Mouse (Mus musculus): ENCODE measurements around the gene Proser1. TPM values are rescaled to one million over a fixed set of nuclear protein-coding genes. Genes with fewer than 3 reads are reported as not detected.
A peak's percentile ranks its signal among the peaks of the same experiment; 100 is the strongest.

Gene Proser1
- total RNA-seq, 2 experiments from 2014 or later = 7.0 to 27.5 TPM

GRCm38 (mm10) chr3:53465330-53465729 lies 1.9 kb downstream of the Proser1 start:
- no peak for ATAC-seq (replicated peaks; ENCODE audit: poor library complexity)

GRCm38 (mm10) chr3:53466481-53466880 lies 3.0 kb downstream of the Proser1 start:
- ATAC-seq (replicated peaks; ENCODE audit: poor library complexity) = peak; percentile 21

- no peak for ATAC-seq (replicated peaks; ENCODE audit: poor library complexity)
Measured at GRCm38 (mm10) chr3:53467356-53467755, 3.9 kb downstream of the Proser1 start.

GRCm38 (mm10) chr3:53469650-53470049 lies 6.2 kb downstream of the Proser1 start:
- ATAC-seq (replicated peaks; ENCODE audit: poor library complexity) = no peak

GRCm38 (mm10) chr3:53472061-53472460 lies 8.6 kb downstream of the Proser1 start:
- ATAC-seq (replicated peaks; ENCODE audit: poor library complexity) = no peak

GRCm38 (mm10) chr3:53474179-53474578 lies 10.7 kb downstream of the Proser1 start:
- no peak for ATAC-seq (replicated peaks; ENCODE audit: poor library complexity)

GRCm38 (mm10) chr3:53475889-53476288 lies 12.4 kb downstream of the Proser1 start:
- ATAC-seq (replicated peaks; ENCODE audit: poor library complexity) = peak; percentile 92

- ATAC-seq (replicated peaks; ENCODE audit: poor library complexity) = no peak
Measured at GRCm38 (mm10) chr3:53477468-53477867, 14.0 kb downstream of the Proser1 start.

GRCm38 (mm10) chr3:53478419-53479046 lies 15.1 kb downstream of the Proser1 start:
- no peak for ATAC-seq (replicated peaks; ENCODE audit: poor library complexity)

GRCm38 (mm10) chr3:53483414-53484059 lies 20.1 kb downstream of the Proser1 start:
- peak; percentile 85 for ATAC-seq (replicated peaks; ENCODE audit: poor library complexity)

- no peak for ATAC-seq (replicated peaks; ENCODE audit: poor library complexity)
Measured at GRCm38 (mm10) chr3:53486561-53486960, 23.1 kb downstream of the Proser1 start.

- 0 out of 2 replicates have a peak, but pooled peaks have one; percentile 46 for ATAC-seq (replicated peaks; ENCODE audit: poor library complexity)
Measured at GRCm38 (mm10) chr3:53486996-53487576, 23.6 kb downstream of the Proser1 start.

GRCm38 (mm10) chr3:53488353-53488752 lies 24.9 kb downstream of the Proser1 start, which contains the start of gene Stoml3:
TSS of gene Stoml3 (plus strand) at chr3:53488653.
- no peak for ATAC-seq (replicated peaks; ENCODE audit: poor library complexity)

GRCm38 (mm10) chr3:53498351-53498905 lies 35.0 kb downstream of the Proser1 start:
- no peak for ATAC-seq (replicated peaks; ENCODE audit: poor library complexity)

- ATAC-seq (replicated peaks; ENCODE audit: poor library complexity) = peak; percentile 85
Measured at GRCm38 (mm10) chr3:53502428-53502827, 39.0 kb downstream of the Proser1 start.

- peak; percentile 86 for ATAC-seq (replicated peaks; ENCODE audit: poor library complexity)
Measured at GRCm38 (mm10) chr3:53513096-53513495, 49.6 kb downstream of the Proser1 start.

- ATAC-seq (replicated peaks; ENCODE audit: poor library complexity) = no peak
Measured at GRCm38 (mm10) chr3:53514221-53515065, 51.0 kb downstream of the Proser1 start.

GRCm38 (mm10) chr3:53522794-53523193 lies 59.3 kb downstream of the Proser1 start:
- no peak for ATAC-seq (replicated peaks; ENCODE audit: poor library complexity)

- peak; percentile 85 for ATAC-seq (replicated peaks; ENCODE audit: poor library complexity)
Measured at GRCm38 (mm10) chr3:53525737-53526136, 62.3 kb downstream of the Proser1 start.

GRCm38 (mm10) chr3:53530305-53530704 lies 66.8 kb downstream of the Proser1 start:
- no peak for ATAC-seq (replicated peaks; ENCODE audit: poor library complexity)

Data from megakaryocyte progenitor cell, adult 5-6 weeks (primary cell).